Mouse (Mus musculus) monocyte, adult 5-6 weeks (primary cell): ENCODE data around the gene Fam69a. TPM values are rescaled to one million over a fixed set of nuclear protein-coding genes. Genes with fewer than 3 reads are reported as not detected.

Source experiments
- ATAC-seq: fragments of 153-309, 156-312 bp; replicated peaks from 2 replicates; pipeline ENCODE4 v1.8.0; 2017; ENCODE audit warnings: mild to moderate bottlenecking; ENCODE audit not compliant: low TSS enrichment, insufficient number of reproducible peaks, severe bottlenecking, poor library complexity, low FRiP score
- total RNA-seq: library from RNA; stranded (forward); fragments of 200-1000, 200-491, 200-594 nt; gene quantifications from 3 replicates; pipeline ENCODE4 v1.2.3, GENCODE M21; 2017

Fam69a gene
- total RNA-seq, 1 experiment from 2014 or later: 47.2 TPM

- ATAC-seq: no peak
Measured at GRCm38 (mm10) chr5:107924564-107924963, 62.3 kb downstream of the Fam69a start.

GRCm38 (mm10) chr5:107922836-107923235, 64.0 kb downstream of the Fam69a start:
- ATAC-seq: peak; percentile 87

- ATAC-seq: peak; percentile 72; the same call in 1 of the 2 replicates
Measured at GRCm38 (mm10) chr5:107921400-107922252, 65.3 kb downstream of the Fam69a start.

- ATAC-seq: no peak
Measured at GRCm38 (mm10) chr5:107915280-107915679, 71.6 kb downstream of the Fam69a start.

- ATAC-seq: no peak
Measured at GRCm38 (mm10) chr5:107911012-107911411, 75.9 kb downstream of the Fam69a start.

GRCm38 (mm10) chr5:107910084-107910616, 76.7 kb downstream of the Fam69a start:
- ATAC-seq: no peak

- no peak for ATAC-seq
Measured at GRCm38 (mm10) chr5:107909668-107910067, 77.2 kb downstream of the Fam69a start.

- ATAC-seq: no peak
Measured at GRCm38 (mm10) chr5:107908514-107909110, 78.3 kb downstream of the Fam69a start.

- ATAC-seq: no peak
Measured at GRCm38 (mm10) chr5:107904325-107904724, 82.6 kb downstream of the Fam69a start.

GRCm38 (mm10) chr5:107901014-107901615, 85.8 kb downstream of the Fam69a start:
- ATAC-seq: peak; percentile 44

- peak; percentile 98 for ATAC-seq
Measured at GRCm38 (mm10) chr5:107900206-107901013, 86.5 kb downstream of the Fam69a start, which contains the start of gene Rpl5. Gene Rpl5, plus strand, starts transcription at chr5:107900502.

- no peak for ATAC-seq
Measured at GRCm38 (mm10) chr5:107896265-107896664, 90.6 kb downstream of the Fam69a start.

- no peak for ATAC-seq
Measured at GRCm38 (mm10) chr5:107894676-107895075, 92.2 kb downstream of the Fam69a start.

GRCm38 (mm10) chr5:107891515-107891914, 95.4 kb downstream of the Fam69a start:
- 0 out of 2 replicates have a peak, but pooled peaks have one; percentile 47 for ATAC-seq

- ATAC-seq: no peak
Measured at GRCm38 (mm10) chr5:107889994-107890888, 96.6 kb downstream of the Fam69a start.

- no peak for ATAC-seq
Measured at GRCm38 (mm10) chr5:107880710-107881109, 106.2 kb downstream of the Fam69a start.

- no peak for ATAC-seq
Measured at GRCm38 (mm10) chr5:107877053-107877452, 109.8 kb downstream of the Fam69a start.

- no peak for ATAC-seq
Measured at GRCm38 (mm10) chr5:107875261-107875611, 111.6 kb downstream of the Fam69a start.
